Comparison of ENCODE assay signal across 19 mouse cellular contexts in genomic region chr2:70201796-70202555, GRCm38 (mm10).
A peak's percentile ranks its signal among the peaks of the same experiment; 100 is the strongest.
DNase-seq lines count a peak whose midpoint lies in the region; ATAC-seq and TF ChIP-seq lines count a peak whose summit lies in the region.
"Had no signal": no experiment of that assay in that cellular context is flagged by ENCODE, and none has a peak within 500 bp of the region (broad histone marks: within the 10 kb centered on the region; RNA-seq: fewer than 3 reads in every experiment).

No protein-coding gene starts in this region.

- no peaks in the 10 kb centered on the region for H3K9me3 ChIP-seq in embryonic facial prominence, embryonic 12.5 days
- H3K9me3 ChIP-seq in hindbrain, embryonic 12.5 days (replicated peaks) = no peaks in the 10 kb centered on the region
- H3K9me3 ChIP-seq in midbrain, embryonic 15.5 days = no peaks in the 10 kb centered on the region
- H3K9me3 ChIP-seq: G1E; liver, embryonic 15.5 days had no signal

- no peak for ATAC-seq in embryonic facial prominence, embryonic 12.5 days (ENCODE audit: insufficient number of reproducible peaks, insufficient read depth, low FRiP score, low TSS enrichment)
- ATAC-seq in hindbrain, embryonic 12.5 days (ENCODE audit: low FRiP score) = peak; percentile 87
- peak; percentile 87 for ATAC-seq in midbrain, embryonic 15.5 days (replicated peaks)
- ATAC-seq in erythroid progenitor cell, adult 5-6 weeks (replicated peaks; ENCODE audit: low FRiP score, poor library complexity, severe bottlenecking) = no peak

- TF ChIP-seq POLR2A in brain, embryonic 14.5 days (IDR thresholded peaks at IDR 0.05; ENCODE audit: borderline replicate concordance, extremely low read depth, insufficient read depth, insufficient read length, poor library complexity, severe bottlenecking) = no peak
- no peak for TF ChIP-seq POLR2A in kidney, adult 2 months (IDR thresholded peaks at IDR 0.05; ENCODE audit: low read depth, low read length)

- no peaks in the 10 kb centered on the region for H3K36me3 ChIP-seq in embryonic facial prominence, embryonic 12.5 days
- H3K36me3 ChIP-seq in hindbrain, embryonic 12.5 days = no peaks in the 10 kb centered on the region
- H3K36me3 ChIP-seq in midbrain, embryonic 15.5 days (replicated peaks) = no peaks in the 10 kb centered on the region
- no peaks in the 10 kb centered on the region for H3K36me3 ChIP-seq in kidney, adult 2 months (ENCODE audit: control insufficient read depth, insufficient read depth, low read length)
- H3K36me3 ChIP-seq: G1E; liver, embryonic 15.5 days had no signal

- DNase-seq in brain, embryonic 14.5 days (ENCODE audit: low read depth) = peak; percentile 96
- DNase-seq in left cerebral cortex, postnatal 4 days = no peak
- no peak for DNase-seq in urinary bladder, postnatal 10 days (ENCODE audit: low spot score)
- DNase-seq in kidney, adult 2 months = no peak
- DNase-seq: B cell, adult 2 months; cerebellum, adult 9-10 months; gastrocnemius, adult 2 months; layer of hippocampus, adult 9-11 months had no signal

- no peak for TF ChIP-seq CTCF in brain, embryonic 14.5 days (IDR thresholded peaks at IDR 0.05; ENCODE audit: borderline replicate concordance, extremely low read depth, insufficient read depth, insufficient read length)
- no peak for TF ChIP-seq CTCF in kidney, adult 2 months (conservative IDR thresholded peaks at IDR 0.05; ENCODE audit: insufficient read depth, insufficient read length, low read depth, low read length)

- H3K27me3 ChIP-seq in embryonic facial prominence, embryonic 12.5 days = no peaks in the 10 kb centered on the region; the same call in 1 of the 2 replicates
- no peaks in the 10 kb centered on the region for H3K27me3 ChIP-seq in hindbrain, embryonic 12.5 days
- H3K27me3 ChIP-seq in midbrain, embryonic 15.5 days (replicated peaks) = no peaks in the 10 kb centered on the region
- H3K27me3 ChIP-seq in kidney, adult 2 months (replicated peaks; ENCODE audit: control insufficient read depth, insufficient read depth, low read length) = no peaks in the 10 kb centered on the region
- H3K27me3 ChIP-seq: liver, embryonic 15.5 days had no signal

- H3K9ac ChIP-seq in embryonic facial prominence, embryonic 12.5 days = no peak overlapping the region
- H3K9ac ChIP-seq in hindbrain, embryonic 12.5 days = no peak overlapping the region
- no peak overlapping the region for H3K9ac ChIP-seq in midbrain, embryonic 15.5 days
- H3K9ac ChIP-seq: liver, embryonic 15.5 days had no signal

- intact Hi-C loops in left cerebral cortex, postnatal 4 days (cut with DNase I) = no loop called here

- H3K4me1 ChIP-seq in embryonic facial prominence, embryonic 12.5 days = peaks cover 16% of the 10 kb centered on the region
- peaks cover 22% of the 10 kb centered on the region for H3K4me1 ChIP-seq in hindbrain, embryonic 12.5 days
- peaks cover 22% of the 10 kb centered on the region for H3K4me1 ChIP-seq in midbrain, embryonic 15.5 days
- no peaks in the 10 kb centered on the region for H3K4me1 ChIP-seq in kidney, adult 2 months (ENCODE audit: control insufficient read depth, insufficient read depth, low read length)
- H3K4me1 ChIP-seq: liver, embryonic 15.5 days had no signal

- 0 out of 2 replicates have a peak overlapping the region, but pooled peaks have one; percentile 17 for H3K4me2 ChIP-seq in embryonic facial prominence, embryonic 12.5 days (replicated peaks)
- H3K4me2 ChIP-seq in hindbrain, embryonic 12.5 days (replicated peaks) = peak overlapping the region; percentile 37
- H3K4me2 ChIP-seq in midbrain, embryonic 15.5 days = peak overlapping the region; percentile 36
- H3K4me2 ChIP-seq: heart, embryonic 11.5 days; liver, embryonic 15.5 days had no signal

- no peak overlapping the region for H3K27ac ChIP-seq in embryonic facial prominence, embryonic 12.5 days
- peak overlapping the region; percentile 82 for H3K27ac ChIP-seq in hindbrain, embryonic 12.5 days
- H3K27ac ChIP-seq in midbrain, embryonic 15.5 days = peak overlapping the region; percentile 71
- no peak overlapping the region for H3K27ac ChIP-seq in kidney, adult 2 months (ENCODE audit: insufficient read depth, low read depth, low read length)
- H3K27ac ChIP-seq: gastrocnemius, adult 2 months; kidney, postnatal 0 days; liver, embryonic 15.5 days; macrophage had no signal

- WGBS in embryonic facial prominence, embryonic 12.5 days = 20% methylated on average over 11 of the region's 11 CpGs
- WGBS in hindbrain, embryonic 12.5 days = 28% methylated on average over 11 of the region's 11 CpGs
- WGBS in midbrain, embryonic 15.5 days = 14% methylated on average over 11 of the region's 11 CpGs
- 48% methylated on average over 11 of the region's 11 CpGs for WGBS in kidney, adult 2 months

- no peak overlapping the region for H3K4me3 ChIP-seq in embryonic facial prominence, embryonic 12.5 days
- no peak overlapping the region for H3K4me3 ChIP-seq in hindbrain, embryonic 12.5 days
- H3K4me3 ChIP-seq in midbrain, embryonic 15.5 days = no peak overlapping the region
- no peak overlapping the region for H3K4me3 ChIP-seq in kidney, adult 2 months (ENCODE audit: insufficient read depth, low read depth, low read length)
- H3K4me3 ChIP-seq: erythroblast, embryonic 14.5 days; gastrocnemius, adult 2 months; liver, embryonic 15.5 days; myocyte had no signal

Comparison
In these comparisons a context has a peak if more than half of its experiments do, and no peak if none do; other contexts are left out.
1. ATAC-seq: peak in hindbrain, embryonic 12.5 days (single experiment) and midbrain, embryonic 15.5 days (single experiment); none in embryonic facial prominence, embryonic 12.5 days (single experiment) and erythroid progenitor cell, adult 5-6 weeks (single experiment).
2. H3K27ac ChIP-seq: peak in hindbrain, embryonic 12.5 days (single experiment) and midbrain, embryonic 15.5 days (single experiment); none in embryonic facial prominence, embryonic 12.5 days (single experiment) and kidney, adult 2 months (single experiment).
3. Peak in every context shown above with its lines, with median percentiles within 50 percentile points of each other: H3K4me2 ChIP-seq.